Mouse (Mus musculus) heart, adult 2 months (tissue): Measurements from ENCODE around the gene Thegl. TPM values are rescaled to one million over a fixed set of nuclear protein-coding genes. Genes with fewer than 3 reads are reported as not detected.
"Not testable (repeated sequence)": the region's sequence is repeated elsewhere in the genome, so short reads cannot be mapped to it uniquely, and the experiment has no call there.

Experiments
- DNase-seq, 2 experiments: peaks; one replicate each; pipeline ENCODE4 v3.0.0; 2021
- H3K27ac ChIP-seq: fragments of 200-600 bp; 2 replicates; pipeline ENCODE4 v1.8.1; 2022
- H3K27me3 ChIP-seq: fragments of 200-500 bp; 2 replicates; pipeline ENCODE4 v1.6.1; 2012; ENCODE audit warnings: mild to moderate bottlenecking, low read length, inconsistent platforms, mixed read lengths; ENCODE audit not compliant: control insufficient read depth, insufficient read depth
- H3K36me3 ChIP-seq: fragments of 200-500 bp; 2 replicates; pipeline ENCODE4 v1.6.1; 2012; ENCODE audit warnings: low read length, inconsistent platforms; ENCODE audit not compliant: control insufficient read depth, insufficient read depth
- H3K4me1 ChIP-seq: fragments of 200-500 bp; 2 replicates; pipeline ENCODE4 v1.6.1; 2011; ENCODE audit warnings: low read length; ENCODE audit not compliant: control insufficient read depth, insufficient read depth
- H3K4me3 ChIP-seq: fragments of 200-600 bp; 2 replicates; pipeline ENCODE4 v1.8.1; 2022
- H3K79me2 ChIP-seq: fragments of 200-500 bp; replicated peaks from 2 replicates; pipeline ENCODE4 v1.6.1; 2012; ENCODE audit warnings: mild to moderate bottlenecking, inconsistent platforms, low read length, moderate library complexity, mixed read lengths; ENCODE audit not compliant: control insufficient read depth, insufficient read depth
- H3K9ac ChIP-seq: fragments of 200-500 bp; 2 replicates; pipeline ENCODE4 v1.6.1; 2012; ENCODE audit warnings: low read depth, mild to moderate bottlenecking, control low read depth, inconsistent platforms, low read length, mixed read lengths
- CTCF ChIP-seq: fragments of 200-600 bp; IDR thresholded peaks from 2 replicates; pipeline ENCODE4 v1.8.1; 2022; ENCODE audit warnings: antibody characterized with exemption, mild to moderate bottlenecking, moderate library complexity
- EP300 ChIP-seq: fragments of 200-500 bp; IDR thresholded peaks from 2 replicates; pipeline ENCODE4 v1.6.1; 2011; ENCODE audit warnings: low read depth, low read length, control low read depth; ENCODE audit not compliant: insufficient read depth
- POLR2A ChIP-seq: fragments of 200-500 bp; IDR thresholded peaks from 2 replicates; pipeline ENCODE4 v1.6.1; 2011; ENCODE audit warnings: mild to moderate bottlenecking, low read depth, low read length, control low read depth; ENCODE audit not compliant: insufficient read depth
- WGBS: fragments of 180-500 bp; shearing (Covaris S2); methylation state at CpG from one replicate; pipeline ENCODE4 v1.1.7; 2018; 5-methylcytosine and 5-hydroxymethylcytosine counted together
- intact Hi-C: fragments of 180-260 bp; cut with DNase I; formaldehyde crosslinking; loops from one replicate; pipeline ENCODE4 v1.15.1; 2025
- polyA plus RNA-seq: library from polyadenylated mRNA; depleted of rRNA; stranded (reverse); fragments of >200 nt; gene quantifications from 2 replicates; pipeline ENCODE4 v1.2.3, GENCODE M21; 2012
- total RNA-seq, 2 experiments: library from RNA; stranded (reverse); gene quantifications; 2 replicates each; pipeline ENCODE4 v1.2.3; 2021

The Thegl gene
- total and polyA plus RNA-seq, 3 experiments = 0.25 TPM; not detected in 2

DNA sequence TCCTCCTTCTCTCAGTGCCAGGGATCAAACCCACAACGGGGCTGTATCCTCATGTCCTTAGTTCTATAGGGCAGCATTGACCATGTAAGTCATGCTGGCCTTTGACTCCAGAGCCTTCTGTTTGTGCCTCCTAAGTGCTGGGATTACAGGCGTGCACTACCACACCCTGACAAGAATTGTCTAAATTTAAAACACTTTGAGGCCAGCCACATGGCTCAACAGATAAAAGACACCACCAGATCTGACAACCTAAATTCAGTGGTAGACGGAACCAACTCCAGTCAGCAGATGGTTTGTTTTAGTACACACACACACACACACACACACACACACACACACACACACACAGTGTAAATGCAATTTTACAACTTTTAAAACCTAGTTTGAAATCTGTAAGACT, 12.2 kb downstream of the Thegl start:
- TF ChIP-seq POLR2A = no peak
- TF ChIP-seq EP300 = no peak
- no peak for TF ChIP-seq CTCF
- Histone ChIP-seq H3K4me1 (no peaks in the 10 kb centered on the region), H3K27ac (no peak overlapping the region), H3K9ac (no peak overlapping the region), H3K36me3 (no peaks in the 10 kb centered on the region), H3K27me3 (no peaks in the 10 kb centered on the region), H3K79me2 (no peaks in the 10 kb centered on the region), H3K4me3 (no peak overlapping the region)
- DNase-seq = no peak
- intact Hi-C loops = no loop called here
- 67% methylated on average over 3 of the region's 3 CpGs for WGBS

DNA sequence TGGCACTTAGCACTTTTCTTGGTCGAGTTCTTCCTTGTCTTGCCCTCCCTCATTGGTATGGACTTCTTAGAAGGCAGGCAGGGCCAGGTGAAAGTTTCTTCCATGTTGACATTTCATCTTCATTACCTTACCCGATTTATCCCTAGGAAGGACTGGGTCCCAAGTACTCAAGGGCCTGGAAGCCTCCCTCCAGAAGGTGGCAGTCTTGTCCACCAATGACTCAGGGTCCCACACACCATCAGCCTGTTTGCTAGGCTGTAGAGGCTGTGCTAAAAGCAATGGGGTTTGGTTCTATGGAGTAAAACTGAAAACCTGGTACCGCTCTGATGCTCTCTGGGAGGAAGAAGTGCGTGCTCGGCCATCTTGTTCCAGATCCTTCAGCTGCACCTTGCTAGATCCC, 13.9 kb downstream of the Thegl start:
- WGBS = 80% methylated on average over 5 of the region's 5 CpGs
- Histone ChIP-seq H3K9ac (no peak overlapping the region), H3K27me3 (no peaks in the 10 kb centered on the region), H3K4me3 (no peak overlapping the region), H3K36me3 (no peaks in the 10 kb centered on the region), H3K79me2 (no peaks in the 10 kb centered on the region), H3K27ac (no peak overlapping the region), H3K4me1 (no peaks in the 10 kb centered on the region)
- peak; percentile 44 to 49 for DNase-seq
- TF ChIP-seq CTCF (peak; percentile 79), POLR2A (no peak)
- intact Hi-C loops = loop anchor here (1.0 kb wide), 2 partner anchors 141 to 188 kb away; no protein-coding TSS in a partner anchor

DNA sequence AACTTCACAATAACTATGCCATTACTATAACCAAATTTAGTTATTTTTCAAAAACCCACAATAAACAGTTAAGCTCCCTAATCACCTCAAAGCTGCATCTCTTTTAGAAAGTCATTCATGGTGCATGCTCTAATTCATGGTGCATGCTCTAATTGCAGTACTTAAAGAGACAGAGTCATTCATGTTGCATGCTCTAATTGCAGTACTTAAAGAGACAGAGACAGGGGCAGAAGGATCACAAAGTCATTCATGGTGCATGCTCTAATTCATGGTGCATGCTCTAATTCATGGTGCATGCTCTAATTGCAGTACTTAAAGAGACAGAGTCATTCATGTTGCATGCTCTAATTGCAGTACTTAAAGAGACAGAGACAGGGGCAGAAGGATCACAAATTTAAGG, 19.3 kb downstream of the Thegl start:
- H3K4me3 ChIP-seq, H3K79me2 ChIP-seq, H3K9ac ChIP-seq, H3K27me3 ChIP-seq, H3K36me3 ChIP-seq, intact Hi-C loops, H3K4me1 ChIP-seq, DNase-seq, H3K27ac ChIP-seq: not testable (repeated sequence)

DNA sequence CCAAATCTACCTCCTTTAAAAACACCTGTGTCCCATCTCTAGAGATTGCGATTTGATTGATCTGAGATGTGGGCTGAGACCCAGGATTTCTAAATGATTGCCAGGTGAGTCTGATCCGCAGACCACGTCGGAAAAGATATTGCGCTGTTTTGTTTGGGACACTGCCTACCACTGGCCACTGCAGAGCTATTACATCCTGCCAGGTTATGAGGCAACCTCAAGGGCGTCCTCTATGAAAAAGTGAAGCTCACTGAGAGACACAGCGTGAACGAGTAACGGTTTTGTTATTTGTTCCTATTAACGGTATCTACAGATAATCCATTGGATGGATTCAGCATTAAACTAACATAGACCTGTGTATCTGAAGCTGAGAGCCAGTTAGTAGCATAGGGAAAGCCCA, 22.6 kb downstream of the Thegl start:
- no peaks in the 10 kb centered on the region for H3K79me2 ChIP-seq
- intact Hi-C loops = no loop called here

DNA sequence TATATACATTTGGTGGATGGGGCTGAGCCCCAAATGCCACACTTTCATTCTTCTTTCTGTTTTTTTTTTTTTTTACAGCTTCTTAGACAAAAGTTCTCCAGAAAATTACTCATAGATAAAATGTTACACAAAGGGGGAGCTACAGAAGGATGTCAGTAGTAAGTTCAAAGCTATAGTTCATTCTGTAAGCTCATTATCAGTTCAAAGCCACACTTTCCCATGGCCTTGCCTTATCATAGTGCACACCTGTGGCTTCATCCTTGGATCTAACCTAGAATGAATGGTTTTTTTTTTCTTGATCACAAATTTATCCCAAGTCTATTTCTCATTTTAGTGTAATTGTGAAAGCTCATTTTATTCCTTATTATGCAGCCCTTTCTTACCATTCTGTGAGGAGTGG, 23.6 kb downstream of the Thegl start:
- no peak overlapping the region for H3K9ac ChIP-seq
- H3K27ac ChIP-seq = no peak overlapping the region
- no peaks in the 10 kb centered on the region for H3K36me3 ChIP-seq
- no peak for TF ChIP-seq POLR2A
- no peak for TF ChIP-seq CTCF
- no peak for TF ChIP-seq EP300
- H3K4me1 ChIP-seq = no peaks in the 10 kb centered on the region
- no peaks in the 10 kb centered on the region for H3K27me3 ChIP-seq
- DNase-seq = no peak
- H3K4me3 ChIP-seq = no peak overlapping the region
- no peaks in the 10 kb centered on the region for H3K79me2 ChIP-seq
- intact Hi-C loops = no loop called here

More for the DNA sequence above, 22.6 kb downstream of the Thegl start:
- H3K36me3 ChIP-seq = no peaks in the 10 kb centered on the region
- no peak for DNase-seq
- H3K4me1 ChIP-seq = no peaks in the 10 kb centered on the region
- H3K9ac ChIP-seq = no peak overlapping the region
- H3K27me3 ChIP-seq = no peaks in the 10 kb centered on the region
- no peak overlapping the region for H3K27ac ChIP-seq
- no peak overlapping the region for H3K4me3 ChIP-seq
- TF ChIP-seq CTCF = no peak
- TF ChIP-seq POLR2A = no peak
- no peak for TF ChIP-seq EP300
- 84% methylated on average over 10 of the region's 10 CpGs for WGBS

DNA sequence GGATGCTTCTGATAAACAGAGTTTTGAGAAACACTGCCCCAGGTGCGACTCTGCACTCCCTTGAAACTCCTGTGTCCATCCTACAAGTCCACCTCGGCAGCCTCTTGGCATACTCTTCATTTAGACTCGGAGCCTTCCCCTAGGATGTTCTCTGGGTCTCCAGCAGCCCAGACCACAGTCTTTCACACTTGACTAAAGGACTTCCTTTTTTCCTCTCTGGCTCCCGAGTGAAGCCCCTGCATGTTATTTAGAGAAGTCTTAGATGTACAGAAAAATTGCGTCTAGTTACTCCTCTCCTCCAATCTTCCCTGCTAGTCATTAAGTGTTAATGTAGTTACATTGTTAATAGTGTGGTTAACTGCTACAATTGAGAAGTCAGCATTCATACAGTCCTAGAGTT, 28.5 kb downstream of the Thegl start:
- TF ChIP-seq POLR2A (no peak), CTCF (no peak), EP300 (no peak)
- Histone ChIP-seq H3K4me3 (no peak overlapping the region), H3K27me3 (no peaks in the 10 kb centered on the region), H3K9ac (no peak overlapping the region), H3K79me2 (no peaks in the 10 kb centered on the region), H3K36me3 (no peaks in the 10 kb centered on the region), H3K4me1 (no peaks in the 10 kb centered on the region; the same call in 1 of the 2 replicates), H3K27ac (no peak overlapping the region)
- intact Hi-C loops = no loop called here
- WGBS = 54% methylated on average over 5 of the region's 5 CpGs
- DNase-seq = no peak

DNA sequence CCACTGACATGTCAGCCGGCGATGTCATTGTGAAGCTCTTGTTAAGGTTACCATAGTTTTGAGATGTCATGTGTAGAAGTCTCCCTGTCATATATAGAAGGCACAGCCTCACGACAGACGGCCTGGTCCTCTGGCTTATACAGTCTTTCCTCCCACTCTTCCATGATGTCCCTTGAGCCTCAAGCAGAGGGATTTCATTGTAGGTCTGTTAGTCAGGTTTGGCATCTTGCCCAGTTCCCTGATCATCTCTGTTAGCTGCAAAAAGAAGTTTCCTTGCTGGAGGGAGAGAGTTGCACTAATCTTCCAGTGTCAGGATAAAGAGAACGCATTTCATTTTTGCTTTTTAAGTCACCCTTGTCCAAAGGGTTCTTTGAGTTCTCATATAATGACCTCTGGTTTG, 36.8 kb downstream of the Thegl start:
- no peak for TF ChIP-seq CTCF
- no peak for TF ChIP-seq EP300
- TF ChIP-seq POLR2A = no peak
- no peaks in the 10 kb centered on the region for H3K36me3 ChIP-seq
- H3K9ac ChIP-seq = no peak overlapping the region
- no peak for DNase-seq
- no peaks in the 10 kb centered on the region for H3K4me1 ChIP-seq
- H3K79me2 ChIP-seq = no peaks in the 10 kb centered on the region
- no peaks in the 10 kb centered on the region for H3K27me3 ChIP-seq
- H3K4me3 ChIP-seq = no peak overlapping the region
- intact Hi-C loops = no loop called here
- 73% methylated on average over 5 of the region's 5 CpGs for WGBS
- no peak overlapping the region for H3K27ac ChIP-seq
